Mouse (Mus musculus): Measurements from ENCODE around the gene Hbb-bh1.
"Not testable (repeated sequence)": the region's sequence is repeated elsewhere in the genome, so short reads cannot be mapped to it uniquely, and the experiment has no call there.

Hbb-bh1 gene

GRCm38 (mm10) chr7:103843034-103843433 lies at the start of gene Hbb-bh1:
Hbb-bh1 (minus strand) TSS chr7:103843164.
- DNase-seq (ENCODE audit: low spot score): no peak

- DNase-seq (ENCODE audit: low spot score): no peak
Measured at GRCm38 (mm10) chr7:103886152-103886551, 43.2 kb upstream of the Hbb-bh1 start, which contains the start of gene Olfr66. Olfr66 (minus strand) TSS chr7:103886252.

GRCm38 (mm10) chr7:103877093-103877492 lies 34.1 kb upstream of the Hbb-bh1 start:
- DNase-seq (ENCODE audit: low spot score): no peak

GRCm38 (mm10) chr7:103874451-103874850 lies 31.5 kb upstream of the Hbb-bh1 start:
- DNase-seq (ENCODE audit: low spot score): no peak

GRCm38 (mm10) chr7:103873064-103873463 lies 30.1 kb upstream of the Hbb-bh1 start:
- DNase-seq (ENCODE audit: low spot score): no peak

GRCm38 (mm10) chr7:103870667-103871066 lies 27.7 kb upstream of the Hbb-bh1 start:
- no peak for DNase-seq (ENCODE audit: low spot score)

GRCm38 (mm10) chr7:103865716-103866115 lies 22.8 kb upstream of the Hbb-bh1 start:
- no peak for DNase-seq (ENCODE audit: low spot score)

GRCm38 (mm10) chr7:103861531-103861930 lies 18.6 kb upstream of the Hbb-bh1 start:
- DNase-seq (ENCODE audit: low spot score): no peak

- no peak for DNase-seq (ENCODE audit: low spot score)
Measured at GRCm38 (mm10) chr7:103860855-103861254, 17.9 kb upstream of the Hbb-bh1 start.

GRCm38 (mm10) chr7:103859076-103859475 lies 16.1 kb upstream of the Hbb-bh1 start:
- no peak for DNase-seq (ENCODE audit: low spot score)

- no peak for DNase-seq (ENCODE audit: low spot score)
Measured at GRCm38 (mm10) chr7:103854669-103855068, 11.7 kb upstream of the Hbb-bh1 start.

GRCm38 (mm10) chr7:103853090-103853489 lies 10.1 kb upstream of the Hbb-bh1 start, which contains the start of gene Hbb-y:
Hbb-y (minus strand) TSS chr7:103853216.
- DNase-seq (ENCODE audit: low spot score): no peak

GRCm38 (mm10) chr7:103844525-103845325 lies 1.8 kb upstream of the Hbb-bh1 start:
- DNase-seq (ENCODE audit: low spot score): no peak

GRCm38 (mm10) chr7:103840268-103840667 lies 2.7 kb downstream of the Hbb-bh1 start, which contains the start of gene Hbb-bh2:
Hbb-bh2 (minus strand) TSS chr7:103840520.
- no peak for DNase-seq (ENCODE audit: low spot score)

- DNase-seq (ENCODE audit: low spot score): no peak
Measured at GRCm38 (mm10) chr7:103827808-103828207, 15.2 kb downstream of the Hbb-bh1 start, which contains the start of gene Hbb-bs. Hbb-bs (minus strand) TSS chr7:103828096.

GRCm38 (mm10) chr7:103827139-103827538 lies 15.8 kb downstream of the Hbb-bh1 start:
- DNase-seq (ENCODE audit: low spot score): not testable (repeated sequence)

- DNase-seq (ENCODE audit: low spot score): no peak
Measured at GRCm38 (mm10) chr7:103826255-103826887, 16.6 kb downstream of the Hbb-bh1 start.

- no peak for DNase-seq (ENCODE audit: low spot score)
Measured at GRCm38 (mm10) chr7:103825536-103826254, 17.3 kb downstream of the Hbb-bh1 start.

- no peak for DNase-seq (ENCODE audit: low spot score)
Measured at GRCm38 (mm10) chr7:103824597-103824996, 18.4 kb downstream of the Hbb-bh1 start.

GRCm38 (mm10) chr7:103815085-103815484 lies 27.9 kb downstream of the Hbb-bh1 start:
- not testable (repeated sequence) for DNase-seq (ENCODE audit: low spot score)

- DNase-seq (ENCODE audit: low spot score): no peak
Measured at GRCm38 (mm10) chr7:103813766-103814165, 29.2 kb downstream of the Hbb-bh1 start, which contains the start of gene Hbb-bt. Hbb-bt (minus strand) TSS chr7:103813996.

- not testable (repeated sequence) for DNase-seq (ENCODE audit: low spot score)
Measured at GRCm38 (mm10) chr7:103813152-103813551, 29.8 kb downstream of the Hbb-bh1 start.

Data from T-cell, adult 2 months (primary cell).